Mouse (Mus musculus) naive thymus-derived CD4-positive, alpha-beta T cell, adult 2 months (primary cell): ENCODE results near the gene Rdh5.
A peak's percentile ranks its signal among the peaks of the same experiment; 100 is the strongest.

Source experiments
- DNase-seq: peaks from one replicate; pipeline ENCODE4 v3.0.0-alpha.2; 2011; ENCODE audit warnings: low read depth

The Rdh5 gene

GRCm38 (mm10) chr10:128929638-128930378 lies 7.1 kb upstream of the Rdh5 start:
- no peak for DNase-seq

- no peak for DNase-seq
Measured at GRCm38 (mm10) chr10:128928356-128928755, 5.7 kb upstream of the Rdh5 start.

- DNase-seq: no peak
Measured at GRCm38 (mm10) chr10:128923935-128924334, 1.2 kb upstream of the Rdh5 start, which contains the start of gene Bloc1s1. TSS of gene Bloc1s1 (minus strand) at chr10:128924035.

- peak; percentile 91 for DNase-seq
Measured at GRCm38 (mm10) chr10:128923013-128923691, 464 bp upstream of the Rdh5 start.

GRCm38 (mm10) chr10:128921883-128922821 lies 536 bp downstream of the Rdh5 start:
- no peak for DNase-seq

- DNase-seq: no peak
Measured at GRCm38 (mm10) chr10:128921251-128921650, 1.4 kb downstream of the Rdh5 start.

- DNase-seq: no peak
Measured at GRCm38 (mm10) chr10:128920736-128921161, 1.9 kb downstream of the Rdh5 start.

GRCm38 (mm10) chr10:128919966-128920365 lies 2.7 kb downstream of the Rdh5 start:
- DNase-seq: no peak

- no peak for DNase-seq
Measured at GRCm38 (mm10) chr10:128919203-128919631, 3.5 kb downstream of the Rdh5 start.

- DNase-seq: no peak
Measured at GRCm38 (mm10) chr10:128918246-128918645, 4.4 kb downstream of the Rdh5 start.

- DNase-seq: no peak
Measured at GRCm38 (mm10) chr10:128917400-128917799, 5.3 kb downstream of the Rdh5 start.

- DNase-seq: no peak
Measured at GRCm38 (mm10) chr10:128916665-128917064, 6.0 kb downstream of the Rdh5 start.

- DNase-seq: no peak
Measured at GRCm38 (mm10) chr10:128915550-128915949, 7.1 kb downstream of the Rdh5 start.

- no peak for DNase-seq
Measured at GRCm38 (mm10) chr10:128913696-128914095, 9.0 kb downstream of the Rdh5 start.

- DNase-seq: peak; percentile 90
Measured at GRCm38 (mm10) chr10:128913219-128913618, 9.5 kb downstream of the Rdh5 start.

- no peak for DNase-seq
Measured at GRCm38 (mm10) chr10:128912791-128913190, 9.9 kb downstream of the Rdh5 start.

- no peak for DNase-seq
Measured at GRCm38 (mm10) chr10:128912268-128912667, 10.4 kb downstream of the Rdh5 start.

GRCm38 (mm10) chr10:128911430-128911829 lies 11.3 kb downstream of the Rdh5 start:
- no peak for DNase-seq

- no peak for DNase-seq
Measured at GRCm38 (mm10) chr10:128910066-128910841, 12.4 kb downstream of the Rdh5 start.

- no peak for DNase-seq
Measured at GRCm38 (mm10) chr10:128909567-128910028, 13.1 kb downstream of the Rdh5 start.

GRCm38 (mm10) chr10:128908778-128909448 lies 13.8 kb downstream of the Rdh5 start:
- no peak for DNase-seq
